Mouse (Mus musculus): ENCODE measurements around the gene Otulin. TPM values are rescaled to one million over a fixed set of nuclear protein-coding genes. Genes with fewer than 3 reads are reported as not detected.

Otulin gene
- total and polyA plus RNA-seq, 2 experiments: 29.7 to 58.0 TPM

GRCm38 (mm10) chr15:27609554-27609953, 20.9 kb downstream of the Otulin start:
- no peaks in the 10 kb centered on the region for H3K27me3 ChIP-seq (ENCODE audit: control insufficient read depth, insufficient read depth, low read length)
- H3K36me3 ChIP-seq (ENCODE audit: control insufficient read depth, insufficient read depth, low read length): peaks cover 60% of the 10 kb centered on the region
- no peak overlapping the region for H3K4me3 ChIP-seq (ENCODE audit: insufficient read depth, low read depth, low read length)
- H3K79me2 ChIP-seq (ENCODE audit: control insufficient read depth, insufficient read depth, low read length): peaks cover 12% of the 10 kb centered on the region; the same call in 1 of the 2 replicates
- TF ChIP-seq POLR2A (IDR thresholded peaks at IDR 0.05; ENCODE audit: extremely low read depth, insufficient read depth, low read length) (no peak), CTCF (IDR thresholded peaks at IDR 0.05; ENCODE audit: low read depth, low read length) (no peak)
- WGBS: 76% methylated on average over 4 of the region's 4 CpGs
- DNase-seq (ENCODE audit: extremely low read depth, low read depth, low spot score): no peak
- H3K9ac ChIP-seq (ENCODE audit: low read depth, low read length): no peak overlapping the region
- H3K4me1 ChIP-seq (ENCODE audit: control insufficient read depth, insufficient read depth, low read length): peaks cover 11% of the 10 kb centered on the region
- H3K27ac ChIP-seq (replicated peaks; ENCODE audit: insufficient read depth, low read depth, low read length): no peak overlapping the region

- Histone ChIP-seq H3K4me3 (ENCODE audit: insufficient read depth, low read depth, low read length) (no peak overlapping the region), H3K9ac (ENCODE audit: low read depth, low read length) (no peak overlapping the region), H3K4me1 (ENCODE audit: control insufficient read depth, insufficient read depth, low read length) (peaks cover 14% of the 10 kb centered on the region), H3K79me2 (ENCODE audit: control insufficient read depth, insufficient read depth, low read length) (peaks cover 28% of the 10 kb centered on the region; the same call in 1 of the 2 replicates), H3K27ac (replicated peaks; ENCODE audit: insufficient read depth, low read depth, low read length) (peak overlapping the region; percentile 31; the same call in 1 of the 2 replicates), H3K27me3 (ENCODE audit: control insufficient read depth, insufficient read depth, low read length) (no peaks in the 10 kb centered on the region), H3K36me3 (ENCODE audit: control insufficient read depth, insufficient read depth, low read length) (peaks cover 64% of the 10 kb centered on the region)
- TF ChIP-seq POLR2A (IDR thresholded peaks at IDR 0.05; ENCODE audit: extremely low read depth, insufficient read depth, low read length): no peak
- TF ChIP-seq CTCF (IDR thresholded peaks at IDR 0.05; ENCODE audit: low read depth, low read length): peak; percentile 64
- WGBS: 57% methylated on average over 3 of the region's 3 CpGs
- DNase-seq (ENCODE audit: extremely low read depth, low read depth, low spot score): no peak
These were observed 25.2 kb downstream of the Otulin start for GRCm38 (mm10) chr15:27605252-27605651.

GRCm38 (mm10) chr15:27604558-27604957, 25.9 kb downstream of the Otulin start:
- Histone ChIP-seq H3K9ac (ENCODE audit: low read depth, low read length) (no peak overlapping the region), H3K27ac (replicated peaks; ENCODE audit: insufficient read depth, low read depth, low read length) (peak overlapping the region; percentile 92), H3K4me1 (ENCODE audit: control insufficient read depth, insufficient read depth, low read length) (peaks cover 14% of the 10 kb centered on the region), H3K4me3 (ENCODE audit: insufficient read depth, low read depth, low read length) (no peak overlapping the region), H3K36me3 (ENCODE audit: control insufficient read depth, insufficient read depth, low read length) (peaks cover 67% of the 10 kb centered on the region), H3K27me3 (ENCODE audit: control insufficient read depth, insufficient read depth, low read length) (no peaks in the 10 kb centered on the region), H3K79me2 (ENCODE audit: control insufficient read depth, insufficient read depth, low read length) (peaks cover 28% of the 10 kb centered on the region; the same call in 1 of the 2 replicates)
- DNase-seq (ENCODE audit: extremely low read depth, low read depth, low spot score): peak; percentile 82
- WGBS: 27% methylated on average over 3 of the region's 3 CpGs
- TF ChIP-seq CTCF (IDR thresholded peaks at IDR 0.05; ENCODE audit: low read depth, low read length) (no peak), POLR2A (IDR thresholded peaks at IDR 0.05; ENCODE audit: extremely low read depth, insufficient read depth, low read length) (no peak)

GRCm38 (mm10) chr15:27600524-27600923, 30.0 kb downstream of the Otulin start:
- peak; percentile 32 for DNase-seq (ENCODE audit: extremely low read depth, low read depth, low spot score)
- Histone ChIP-seq H3K27ac (replicated peaks; ENCODE audit: insufficient read depth, low read depth, low read length) (no peak overlapping the region), H3K4me1 (ENCODE audit: control insufficient read depth, insufficient read depth, low read length) (peaks cover 14% of the 10 kb centered on the region), H3K36me3 (ENCODE audit: control insufficient read depth, insufficient read depth, low read length) (peaks cover 68% of the 10 kb centered on the region), H3K4me3 (ENCODE audit: insufficient read depth, low read depth, low read length) (no peak overlapping the region), H3K27me3 (ENCODE audit: control insufficient read depth, insufficient read depth, low read length) (no peaks in the 10 kb centered on the region), H3K9ac (ENCODE audit: low read depth, low read length) (no peak overlapping the region), H3K79me2 (ENCODE audit: control insufficient read depth, insufficient read depth, low read length) (peaks cover 25% of the 10 kb centered on the region; the same call in 1 of the 2 replicates)
- 45% methylated on average over 5 of the region's 5 CpGs for WGBS
- TF ChIP-seq CTCF (IDR thresholded peaks at IDR 0.05; ENCODE audit: low read depth, low read length) (no peak), POLR2A (IDR thresholded peaks at IDR 0.05; ENCODE audit: extremely low read depth, insufficient read depth, low read length) (no peak)

GRCm38 (mm10) chr15:27598786-27599385, 31.6 kb downstream of the Otulin start:
- Histone ChIP-seq H3K4me3 (ENCODE audit: insufficient read depth, low read depth, low read length) (no peak overlapping the region), H3K9ac (ENCODE audit: low read depth, low read length) (no peak overlapping the region), H3K4me1 (ENCODE audit: control insufficient read depth, insufficient read depth, low read length) (peaks cover 3% of the 10 kb centered on the region), H3K27ac (replicated peaks; ENCODE audit: insufficient read depth, low read depth, low read length) (no peak overlapping the region), H3K27me3 (ENCODE audit: control insufficient read depth, insufficient read depth, low read length) (no peaks in the 10 kb centered on the region), H3K36me3 (ENCODE audit: control insufficient read depth, insufficient read depth, low read length) (peaks cover 71% of the 10 kb centered on the region), H3K79me2 (ENCODE audit: control insufficient read depth, insufficient read depth, low read length) (peaks cover 22% of the 10 kb centered on the region; the same call in 1 of the 2 replicates)
- DNase-seq (ENCODE audit: extremely low read depth, low read depth, low spot score): no peak
- 92% methylated on average over 13 of the region's 13 CpGs for WGBS
- no peak for TF ChIP-seq POLR2A (IDR thresholded peaks at IDR 0.05; ENCODE audit: extremely low read depth, insufficient read depth, low read length)
- TF ChIP-seq CTCF (IDR thresholded peaks at IDR 0.05; ENCODE audit: low read depth, low read length): no peak

GRCm38 (mm10) chr15:27597516-27597915, 33.0 kb downstream of the Otulin start:
- Histone ChIP-seq H3K27me3 (ENCODE audit: control insufficient read depth, insufficient read depth, low read length) (no peaks in the 10 kb centered on the region), H3K36me3 (ENCODE audit: control insufficient read depth, insufficient read depth, low read length) (peaks cover 72% of the 10 kb centered on the region), H3K27ac (replicated peaks; ENCODE audit: insufficient read depth, low read depth, low read length) (no peak overlapping the region; the same call in 1 of the 2 replicates), H3K9ac (ENCODE audit: low read depth, low read length) (no peak overlapping the region), H3K79me2 (ENCODE audit: control insufficient read depth, insufficient read depth, low read length) (peaks cover 15% of the 10 kb centered on the region; the same call in 1 of the 2 replicates), H3K4me1 (ENCODE audit: control insufficient read depth, insufficient read depth, low read length) (no peaks in the 10 kb centered on the region; the same call in 1 of the 2 replicates), H3K4me3 (ENCODE audit: insufficient read depth, low read depth, low read length) (no peak overlapping the region)
- no peak for TF ChIP-seq POLR2A (IDR thresholded peaks at IDR 0.05; ENCODE audit: extremely low read depth, insufficient read depth, low read length)
- no peak for TF ChIP-seq CTCF (IDR thresholded peaks at IDR 0.05; ENCODE audit: low read depth, low read length)
- DNase-seq (ENCODE audit: extremely low read depth, low read depth, low spot score): no peak
- WGBS: 89% methylated on average over 4 of the region's 4 CpGs

Data from liver, adult 2 months (tissue).